Mouse (Mus musculus) heart, postnatal 10 days (tissue): ENCODE results near the gene Nmur1. TPM values are rescaled to one million over a fixed set of nuclear protein-coding genes. Genes with fewer than 3 reads are reported as not detected.

Experiments used
- DNase-seq, 2 experiments: peaks; one replicate each; pipeline ENCODE4 v3.0.0; 2021
- intact Hi-C: fragments of 180-260 bp; cut with DNase I; formaldehyde crosslinking; loops from one replicate; pipeline ENCODE4 v1.15.1; 2025
- microRNA-seq, 2 experiments: library from miRNA; unstranded; fragments of <30 nt; microRNA quantifications; one replicate each; pipeline ENCODE4 v1.2.0; 2022
- total RNA-seq, 2 experiments: library from RNA; stranded (reverse); gene quantifications; 2 replicates each; pipeline ENCODE4 v1.2.3; 2021

The Nmur1 gene
- total RNA-seq, 2 experiments from 2014 or later, result not detected

- intact Hi-C loops, result loop anchor here (1.0 kb wide), 2 partner anchors 125 to 160 kb away; no protein-coding TSS in a partner anchor
- peak; percentile 82 to 91 for DNase-seq
Measured at GRCm38 (mm10) chr1:86339156-86339812, 86.7 kb downstream of the Nmur1 start.

GRCm38 (mm10) chr1:86336330-86336729, 89.7 kb downstream of the Nmur1 start:
- intact Hi-C loops, result no loop called here
- no peak for DNase-seq

Small RNAs within 50 kb of the gene (microRNA-seq; reads per million reads assigned to microRNA genes)
- 18.7 to 23.3 reads per million in 2 experiments for gene mmu-mir-3535

Other genes with a start within 250 kb of the Nmur1 start
- gene B3gnt7, start 123.4 kb downstream of the Nmur1 start, total RNA-seq, result under 1 TPM; 0.50 to 0.67 TPM
- gene Ncl, start 66.8 kb downstream of the Nmur1 start, total RNA-seq, result 100 to 1,000 TPM; 168 to 169 TPM
- not detected for gene Tex44, start 101 bp upstream of the Nmur1 start, total RNA-seq
- gene Ptma, start 100.5 kb upstream of the Nmur1 start, total RNA-seq, result 100 to 1,000 TPM; 535 to 599 TPM
- gene Pde6d, start 156.4 kb upstream of the Nmur1 start, total RNA-seq, result 10 to 100 TPM; 37.9 to 40.9 TPM
- gene Cops7b, start 156.7 kb upstream of the Nmur1 start, total RNA-seq, result 10 to 100 TPM; 11.0 to 12.6 TPM
- gene Nppc, start 244.3 kb upstream of the Nmur1 start, total RNA-seq, result under 1 TPM; 0.42 to 0.93 TPM